Mouse (Mus musculus): ENCODE measurements around the gene Fnbp1. TPM values are rescaled to one million over a fixed set of nuclear protein-coding genes. Genes with fewer than 3 reads are reported as not detected.
A peak's percentile ranks its signal among the peaks of the same experiment; 100 is the strongest.

The Fnbp1 gene
- polyA plus RNA-seq, 1 experiment from 2014 or later: 35.8 TPM

DNA sequence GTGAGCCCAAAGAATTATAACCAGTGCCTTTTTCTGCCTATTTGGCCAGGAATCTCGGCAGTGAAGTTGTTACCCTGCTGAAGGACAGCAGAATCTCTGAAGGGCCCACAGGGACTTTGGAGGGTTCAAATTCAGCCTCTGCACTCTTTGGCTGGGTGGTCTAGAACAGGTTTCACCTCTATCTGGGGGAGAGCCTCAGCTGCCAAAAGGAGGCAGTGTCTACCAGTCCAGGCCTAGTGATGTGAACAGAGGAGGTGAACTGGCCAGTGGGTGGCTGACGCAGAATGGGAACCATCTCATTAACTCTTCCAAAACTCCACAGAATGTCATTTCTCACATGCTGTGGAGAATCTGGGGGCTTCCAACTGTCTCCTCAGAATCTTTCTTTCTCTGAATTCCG, 697 bp upstream of the Fnbp1 start:
- H3K9ac ChIP-seq (ENCODE audit: low read depth, low read length): peak overlapping the region; percentile 97; the same call in 1 of the 2 replicates
- 33% methylated on average over 3 of the region's 3 CpGs for WGBS
- peak overlapping the region; percentile 94 for H3K4me3 ChIP-seq (ENCODE audit: low read length)
- H3K27ac ChIP-seq (ENCODE audit: low read depth, low read length): peak overlapping the region; percentile 91
- no peaks in the 10 kb centered on the region for H3K9me3 ChIP-seq (ENCODE audit: control insufficient read depth, low read length)
- H3K36me3 ChIP-seq (ENCODE audit: control insufficient read depth, insufficient read depth, low read length): peaks cover 8% of the 10 kb centered on the region
- peak overlapping the region; percentile 89 for H3K4me2 ChIP-seq (ENCODE audit: low read length)
- H3K4me1 ChIP-seq (ENCODE audit: control insufficient read depth, insufficient read depth, low read depth, low read length): peaks cover 11% of the 10 kb centered on the region
- no peak for ATAC-seq
- no peaks in the 10 kb centered on the region for H3K27me3 ChIP-seq (replicated peaks; ENCODE audit: control insufficient read depth, insufficient read depth, low read length)

- Histone ChIP-seq H3K27ac (ENCODE audit: low read depth, low read length) (peak overlapping the region; percentile 91), H3K36me3 (ENCODE audit: control insufficient read depth, insufficient read depth, low read length) (peaks cover 3% of the 10 kb centered on the region; the same call in 1 of the 2 replicates), H3K27me3 (replicated peaks; ENCODE audit: control insufficient read depth, insufficient read depth, low read length) (no peaks in the 10 kb centered on the region), H3K9me3 (ENCODE audit: control insufficient read depth, low read length) (no peaks in the 10 kb centered on the region), H3K4me3 (ENCODE audit: low read length) (peak overlapping the region; percentile 94), H3K4me2 (ENCODE audit: low read length) (peak overlapping the region; percentile 89), H3K4me1 (ENCODE audit: control insufficient read depth, insufficient read depth, low read depth, low read length) (peaks cover 11% of the 10 kb centered on the region), H3K9ac (ENCODE audit: low read depth, low read length) (peak overlapping the region; percentile 97)
- peak; percentile 72 for ATAC-seq
- WGBS: under 1% methylated on average over 72 of the region's 78 CpGs
These were observed 538 bp downstream of the Fnbp1 start for GRCm38 (mm10) chr2:31141074-31141866.

- H3K9me3 ChIP-seq (ENCODE audit: control insufficient read depth, low read length): no peaks in the 10 kb centered on the region
- no peak for ATAC-seq
- H3K9ac ChIP-seq (ENCODE audit: low read depth, low read length): peak overlapping the region; percentile 97
- peak overlapping the region; percentile 94 for H3K4me3 ChIP-seq (ENCODE audit: low read length)
- peaks cover 11% of the 10 kb centered on the region for H3K4me1 ChIP-seq (ENCODE audit: control insufficient read depth, insufficient read depth, low read depth, low read length)
- peak overlapping the region; percentile 91; the same call in 1 of the 2 replicates for H3K27ac ChIP-seq (ENCODE audit: low read depth, low read length)
- H3K4me2 ChIP-seq (ENCODE audit: low read length): peak overlapping the region; percentile 89
- H3K36me3 ChIP-seq (ENCODE audit: control insufficient read depth, insufficient read depth, low read length): no peaks in the 10 kb centered on the region
- WGBS: 7% methylated on average over 10 of the region's 10 CpGs
- no peaks in the 10 kb centered on the region for H3K27me3 ChIP-seq (replicated peaks; ENCODE audit: control insufficient read depth, insufficient read depth, low read length)
These were observed 1.1 kb downstream of the Fnbp1 start for GRCm38 (mm10) chr2:31140772-31141073.

DNA sequence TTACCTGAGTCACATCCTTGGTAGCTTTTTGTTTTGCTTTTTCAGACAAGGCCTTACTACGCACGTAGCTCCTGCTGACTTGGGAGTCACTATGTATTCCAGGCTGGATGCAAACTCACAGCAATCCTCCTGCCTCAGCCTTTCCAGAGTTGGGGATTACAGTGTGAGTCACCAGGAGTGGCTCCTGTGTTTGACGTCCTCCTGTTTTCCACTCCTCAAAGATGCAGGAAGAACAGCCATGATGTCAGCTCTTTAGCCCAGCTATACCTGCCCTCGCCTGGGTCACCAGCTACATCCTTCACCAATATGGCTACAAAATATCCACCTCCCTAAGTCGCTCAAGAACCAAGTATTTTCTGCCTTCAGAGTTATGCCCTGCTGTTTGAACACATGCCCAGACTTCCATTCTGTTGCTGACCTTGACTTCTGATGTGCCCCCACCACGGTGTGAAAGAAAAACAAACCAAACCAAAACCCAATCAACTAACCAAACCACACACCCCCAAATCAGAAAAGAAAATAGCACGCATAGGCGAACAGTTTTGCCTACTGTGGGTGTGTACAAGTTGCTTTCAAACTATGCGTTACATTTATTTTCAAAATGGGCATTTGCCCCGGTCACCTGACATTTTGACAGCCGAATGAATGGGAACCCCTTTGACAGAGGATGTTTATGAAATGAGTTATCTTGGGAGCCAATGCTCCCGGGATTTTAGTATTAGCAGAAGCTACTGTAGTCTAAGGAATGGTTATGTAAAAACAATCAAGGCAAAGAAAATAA, 1.6 kb downstream of the Fnbp1 start:
- H3K4me3 ChIP-seq (ENCODE audit: low read length): peak overlapping the region; percentile 94
- H3K27ac ChIP-seq (ENCODE audit: low read depth, low read length): no peak overlapping the region
- peak overlapping the region; percentile 97 for H3K9ac ChIP-seq (ENCODE audit: low read depth, low read length)
- no peaks in the 10 kb centered on the region for H3K9me3 ChIP-seq (ENCODE audit: control insufficient read depth, low read length)
- no peaks in the 10 kb centered on the region for H3K36me3 ChIP-seq (ENCODE audit: control insufficient read depth, insufficient read depth, low read length)
- no peaks in the 10 kb centered on the region for H3K27me3 ChIP-seq (replicated peaks; ENCODE audit: control insufficient read depth, insufficient read depth, low read length)
- WGBS: 70% methylated on average over 12 of the region's 12 CpGs
- H3K4me2 ChIP-seq (ENCODE audit: low read length): peak overlapping the region; percentile 89
- peaks cover 11% of the 10 kb centered on the region for H3K4me1 ChIP-seq (ENCODE audit: control insufficient read depth, insufficient read depth, low read depth, low read length)
- ATAC-seq: no peak

- no peak overlapping the region for H3K9ac ChIP-seq (ENCODE audit: low read depth, low read length)
- peaks cover 11% of the 10 kb centered on the region for H3K4me1 ChIP-seq (ENCODE audit: control insufficient read depth, insufficient read depth, low read depth, low read length)
- H3K4me3 ChIP-seq (ENCODE audit: low read length): no peak overlapping the region
- no peaks in the 10 kb centered on the region for H3K27me3 ChIP-seq (replicated peaks; ENCODE audit: control insufficient read depth, insufficient read depth, low read length)
- no peaks in the 10 kb centered on the region for H3K9me3 ChIP-seq (ENCODE audit: control insufficient read depth, low read length)
- H3K36me3 ChIP-seq (ENCODE audit: control insufficient read depth, insufficient read depth, low read length): no peaks in the 10 kb centered on the region
- ATAC-seq: no peak
- 83% methylated on average over 10 of the region's 10 CpGs for WGBS
- H3K4me2 ChIP-seq (ENCODE audit: low read length): no peak overlapping the region; the same call in 1 of the 2 replicates
- H3K27ac ChIP-seq (ENCODE audit: low read depth, low read length): no peak overlapping the region
These were observed 2.6 kb downstream of the Fnbp1 start for GRCm38 (mm10) chr2:31139174-31139632.

GRCm38 (mm10) chr2:31137018-31137590, 4.7 kb downstream of the Fnbp1 start:
- no peak for ATAC-seq
- Histone ChIP-seq H3K4me2 (ENCODE audit: low read length) (no peak overlapping the region), H3K27me3 (replicated peaks; ENCODE audit: control insufficient read depth, insufficient read depth, low read length) (no peaks in the 10 kb centered on the region), H3K9ac (ENCODE audit: low read depth, low read length) (no peak overlapping the region), H3K27ac (ENCODE audit: low read depth, low read length) (no peak overlapping the region), H3K9me3 (ENCODE audit: control insufficient read depth, low read length) (no peaks in the 10 kb centered on the region), H3K4me1 (ENCODE audit: control insufficient read depth, insufficient read depth, low read depth, low read length) (peaks cover 8% of the 10 kb centered on the region), H3K4me3 (ENCODE audit: low read length) (no peak overlapping the region), H3K36me3 (ENCODE audit: control insufficient read depth, insufficient read depth, low read length) (no peaks in the 10 kb centered on the region)
- 76% methylated on average over 14 of the region's 14 CpGs for WGBS

DNA sequence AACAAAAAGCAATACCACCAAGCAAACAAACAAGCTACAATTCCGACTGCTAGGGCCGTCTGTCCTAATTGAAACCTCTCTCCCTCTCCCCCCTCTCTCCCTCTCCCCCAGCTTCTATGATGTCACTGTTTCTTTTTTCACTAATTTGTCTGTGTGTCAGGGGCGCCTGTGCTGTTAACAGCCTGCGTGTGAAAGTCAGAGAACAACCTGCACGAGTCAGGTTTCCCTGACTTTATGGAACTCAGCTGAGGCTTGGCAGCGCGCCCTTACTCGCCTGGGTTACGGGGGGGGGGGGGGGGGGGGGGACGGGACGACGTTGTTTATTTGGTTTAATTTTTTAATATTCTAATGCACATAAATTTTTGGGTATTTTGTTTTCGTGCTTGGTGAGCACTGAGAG, 5.5 kb downstream of the Fnbp1 start:
- H3K27ac ChIP-seq (ENCODE audit: low read depth, low read length): no peak overlapping the region
- H3K9ac ChIP-seq (ENCODE audit: low read depth, low read length): no peak overlapping the region
- H3K9me3 ChIP-seq (ENCODE audit: control insufficient read depth, low read length): no peaks in the 10 kb centered on the region
- H3K27me3 ChIP-seq (replicated peaks; ENCODE audit: control insufficient read depth, insufficient read depth, low read length): no peaks in the 10 kb centered on the region
- no peak overlapping the region for H3K4me2 ChIP-seq (ENCODE audit: low read length)
- no peak for ATAC-seq
- no peak overlapping the region for H3K4me3 ChIP-seq (ENCODE audit: low read length)
- no peaks in the 10 kb centered on the region for H3K36me3 ChIP-seq (ENCODE audit: control insufficient read depth, insufficient read depth, low read length)
- peaks cover 9% of the 10 kb centered on the region for H3K4me1 ChIP-seq (ENCODE audit: control insufficient read depth, insufficient read depth, low read depth, low read length)
- 64% methylated on average over 13 of the region's 13 CpGs for WGBS

GRCm38 (mm10) chr2:31135512-31135931, 6.3 kb downstream of the Fnbp1 start:
- 65% methylated on average over 13 of the region's 13 CpGs for WGBS
- Histone ChIP-seq H3K4me1 (ENCODE audit: control insufficient read depth, insufficient read depth, low read depth, low read length) (peaks cover 14% of the 10 kb centered on the region), H3K9ac (ENCODE audit: low read depth, low read length) (no peak overlapping the region), H3K27ac (ENCODE audit: low read depth, low read length) (no peak overlapping the region), H3K4me3 (ENCODE audit: low read length) (no peak overlapping the region), H3K9me3 (ENCODE audit: control insufficient read depth, low read length) (no peaks in the 10 kb centered on the region), H3K4me2 (ENCODE audit: low read length) (no peak overlapping the region), H3K36me3 (ENCODE audit: control insufficient read depth, insufficient read depth, low read length) (no peaks in the 10 kb centered on the region), H3K27me3 (replicated peaks; ENCODE audit: control insufficient read depth, insufficient read depth, low read length) (no peaks in the 10 kb centered on the region)
- ATAC-seq: no peak

- Histone ChIP-seq H3K27ac (ENCODE audit: low read depth, low read length) (no peak overlapping the region), H3K27me3 (replicated peaks; ENCODE audit: control insufficient read depth, insufficient read depth, low read length) (no peaks in the 10 kb centered on the region), H3K9me3 (ENCODE audit: control insufficient read depth, low read length) (no peaks in the 10 kb centered on the region), H3K4me2 (ENCODE audit: low read length) (no peak overlapping the region), H3K4me1 (ENCODE audit: control insufficient read depth, insufficient read depth, low read depth, low read length) (peaks cover 10% of the 10 kb centered on the region; the same call in 1 of the 2 replicates), H3K9ac (ENCODE audit: low read depth, low read length) (no peak overlapping the region), H3K36me3 (ENCODE audit: control insufficient read depth, insufficient read depth, low read length) (no peaks in the 10 kb centered on the region), H3K4me3 (ENCODE audit: low read length) (no peak overlapping the region)
- ATAC-seq: no peak
- WGBS: 69% methylated on average over 4 of the region's 4 CpGs
These were observed 7.8 kb downstream of the Fnbp1 start for GRCm38 (mm10) chr2:31133981-31134380.
